Mouse (Mus musculus): ENCODE measurements around the gene Acsl6. TPM values are rescaled to one million over a fixed set of nuclear protein-coding genes. Genes with fewer than 3 reads are reported as not detected.
"Not testable (repeated sequence)": the region's sequence is repeated elsewhere in the genome, so short reads cannot be mapped to it uniquely, and the experiment has no call there.

Gene Acsl6
- total RNA-seq (2021) = under 1 TPM; 0.27 to 0.45 TPM

- no peak for DNase-seq
- intact Hi-C loops (cut with DNase I) = no loop called here
Observed at GRCm38 (mm10) chr11:54303728-54304470, at the start of gene Acsl6. Gene Acsl6 (plus strand): TSS chr11:54303798.

- intact Hi-C loops (cut with DNase I) = loop anchor here (2.0 kb wide), 1 partner anchor 199 kb away; no protein-coding TSS in a partner anchor
- DNase-seq = peak; percentile 35 to 36
Observed at GRCm38 (mm10) chr11:54254114-54254513, 49.5 kb upstream of the Acsl6 start.

GRCm38 (mm10) chr11:54256624-54257376, 46.8 kb upstream of the Acsl6 start:
- DNase-seq = peak; percentile 85 to 87

GRCm38 (mm10) chr11:54263405-54264031, 40.1 kb upstream of the Acsl6 start:
- DNase-seq = no peak
- intact Hi-C loops (cut with DNase I) = loop anchor here (5.0 kb wide), 2 partner anchors 274 to 516 kb away; no protein-coding TSS in a partner anchor

More at GRCm38 (mm10) chr11:54256624-54257376, 46.8 kb upstream of the Acsl6 start:
- intact Hi-C loops (cut with DNase I) = loop anchor here (1.0 to 5.0 kb wide), 4 partner anchors 111 to 324 kb away; no protein-coding TSS in a partner anchor

- intact Hi-C loops (cut with DNase I) = loop anchor here (5.0 kb wide), 2 partner anchors 273 to 517 kb away; no protein-coding TSS in a partner anchor
- DNase-seq = peak; percentile 50 to 77
Observed at GRCm38 (mm10) chr11:54264542-54264941, 39.1 kb upstream of the Acsl6 start.

- intact Hi-C loops (cut with DNase I) = no loop called here
- no peak for DNase-seq
Observed at GRCm38 (mm10) chr11:54267177-54267576, 36.4 kb upstream of the Acsl6 start, which contains the start of gene Il3. Gene Il3 (minus strand): TSS chr11:54267277.

- intact Hi-C loops (cut with DNase I) = no loop called here
Observed at GRCm38 (mm10) chr11:54269191-54269896, 34.3 kb upstream of the Acsl6 start.

GRCm38 (mm10) chr11:54271437-54271949, 32.1 kb upstream of the Acsl6 start:
- DNase-seq = no peak
- intact Hi-C loops (cut with DNase I) = no loop called here

More at GRCm38 (mm10) chr11:54269191-54269896, 34.3 kb upstream of the Acsl6 start:
- DNase-seq = no peak

- DNase-seq = no peak
- intact Hi-C loops (cut with DNase I) = no loop called here
Observed at GRCm38 (mm10) chr11:54287821-54288453, 15.7 kb upstream of the Acsl6 start.

- intact Hi-C loops (cut with DNase I) = no loop called here
Observed at GRCm38 (mm10) chr11:54292163-54292562, 11.4 kb upstream of the Acsl6 start.

GRCm38 (mm10) chr11:54293980-54294807, 9.4 kb upstream of the Acsl6 start:
- intact Hi-C loops (cut with DNase I) = no loop called here
- no peak for DNase-seq

More at GRCm38 (mm10) chr11:54292163-54292562, 11.4 kb upstream of the Acsl6 start:
- DNase-seq = no peak

- intact Hi-C loops (cut with DNase I) = no loop called here
Observed at GRCm38 (mm10) chr11:54295971-54296370, 7.6 kb upstream of the Acsl6 start.

GRCm38 (mm10) chr11:54296734-54297133, 6.9 kb upstream of the Acsl6 start:
- DNase-seq = no peak
- intact Hi-C loops (cut with DNase I) = no loop called here

More at GRCm38 (mm10) chr11:54295971-54296370, 7.6 kb upstream of the Acsl6 start:
- no peak for DNase-seq

- DNase-seq; intact Hi-C loops (cut with DNase I): not testable (repeated sequence)
Observed at GRCm38 (mm10) chr11:54297471-54297870, 6.1 kb upstream of the Acsl6 start.

- intact Hi-C loops (cut with DNase I) = no loop called here
- no peak for DNase-seq
Observed at GRCm38 (mm10) chr11:54298777-54299176, 4.8 kb upstream of the Acsl6 start.

GRCm38 (mm10) chr11:54301994-54302393, 1.6 kb upstream of the Acsl6 start:
- DNase-seq = no peak
- intact Hi-C loops (cut with DNase I) = no loop called here

GRCm38 (mm10) chr11:54302606-54303005, 992 bp upstream of the Acsl6 start:
- intact Hi-C loops (cut with DNase I) = no loop called here

GRCm38 (mm10) chr11:54303076-54303727, 396 bp upstream of the Acsl6 start:
- DNase-seq = peak; percentile 24 to 49

More at GRCm38 (mm10) chr11:54302606-54303005, 992 bp upstream of the Acsl6 start:
- no peak for DNase-seq

More at GRCm38 (mm10) chr11:54303076-54303727, 396 bp upstream of the Acsl6 start:
- intact Hi-C loops (cut with DNase I) = no loop called here
